Mouse (Mus musculus) liver, adult 2 months (tissue): ENCODE measurements around the gene Slk.

Experiments used
- CTCF ChIP-seq: fragments of 200-500 bp; IDR thresholded peaks from 2 replicates; pipeline ENCODE4 v1.5.1; 2011; ENCODE audit warnings: low read depth, low read length, control low read depth
- POLR2A ChIP-seq: fragments of 200-500 bp; IDR thresholded peaks from 2 replicates; pipeline ENCODE4 v1.6.1; 2011; ENCODE audit warnings: low read length, control low read depth; ENCODE audit not compliant: insufficient read depth; ENCODE audit errors: extremely low read depth

DNA sequence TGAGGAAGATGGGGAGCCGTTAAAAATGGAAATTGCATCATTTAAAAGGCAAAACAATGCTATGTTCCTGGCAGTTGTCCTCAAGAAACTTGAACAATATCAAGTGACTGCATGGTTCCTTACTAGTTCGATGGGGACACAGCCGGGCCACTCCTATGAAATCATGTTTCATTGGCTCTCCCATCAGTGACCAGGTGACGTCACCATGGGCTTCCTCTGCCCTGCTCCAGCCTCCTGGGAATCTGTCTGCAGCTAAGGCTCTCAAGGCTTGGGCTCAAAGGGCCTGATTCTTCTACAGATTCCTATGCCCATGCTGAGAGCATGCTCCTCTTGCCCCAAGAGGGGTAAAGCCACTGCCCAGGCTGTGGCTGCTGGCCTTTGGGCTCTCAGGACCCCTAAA, 29.9 kb upstream of the Slk start:
- TF ChIP-seq CTCF, result no peak
- TF ChIP-seq POLR2A, result no peak
